Mouse (Mus musculus) thymus, adult 2 months (tissue): ENCODE measurements around the gene Rpl3. TPM values are rescaled to one million over a fixed set of nuclear protein-coding genes. Genes with fewer than 3 reads are reported as not detected.
A peak's percentile ranks its signal among the peaks of the same experiment; 100 is the strongest.

Source experiments
- DNase-seq: peaks from one replicate; pipeline ENCODE4 v3.0.0; 2021
- H3K27ac ChIP-seq: fragments of 200-500 bp; 2 replicates; pipeline ENCODE4 v1.5.1; 2012; ENCODE audit warnings: low read length, control low read depth; ENCODE audit not compliant: control insufficient read depth, insufficient read depth
- H3K27me3 ChIP-seq: fragments of 200-500 bp; 2 replicates; pipeline ENCODE4 v1.6.1; 2012; ENCODE audit warnings: mild to moderate bottlenecking, low read length, moderate library complexity, mixed read lengths; ENCODE audit not compliant: control insufficient read depth, insufficient read depth
- H3K36me3 ChIP-seq: fragments of 200-500 bp; 2 replicates; pipeline ENCODE4 v1.6.1; 2012; ENCODE audit warnings: mild to moderate bottlenecking, low read length, moderate library complexity; ENCODE audit not compliant: control insufficient read depth, insufficient read depth
- H3K4me1 ChIP-seq: fragments of 200-500 bp; replicated peaks from 2 replicates; pipeline ENCODE4 v1.6.1; 2012; ENCODE audit warnings: low read length; ENCODE audit not compliant: control insufficient read depth, insufficient read depth
- H3K4me3 ChIP-seq: fragments of 200-500 bp; 2 replicates; pipeline ENCODE4 v1.5.1; 2012; ENCODE audit warnings: mild to moderate bottlenecking, low read length, control low read depth, moderate library complexity; ENCODE audit not compliant: control insufficient read depth, insufficient read depth
- CTCF ChIP-seq: fragments of 200-500 bp; IDR thresholded peaks from 2 replicates; pipeline ENCODE4 v1.5.1; 2012; ENCODE audit warnings: mild to moderate bottlenecking, control low read depth, low read length, moderate library complexity, borderline replicate concordance; ENCODE audit not compliant: control insufficient read depth, poor library complexity, insufficient read depth; ENCODE audit errors: extremely low read depth
- POLR2A ChIP-seq: fragments of 200-500 bp; IDR thresholded peaks from 2 replicates; pipeline ENCODE4 v1.6.1; 2012; ENCODE audit warnings: mild to moderate bottlenecking, low read length, control low read depth, moderate library complexity; ENCODE audit not compliant: control insufficient read depth, poor library complexity, insufficient read depth; ENCODE audit errors: extremely low read depth
- whole genome bisulfite sequencing: fragments of 180-500 bp; shearing (Covaris S2); methylation state at CpG from one replicate; pipeline ENCODE4 v1.1.7; 2018; 5-methylcytosine and 5-hydroxymethylcytosine counted together
- polyA plus RNA-seq: library from polyadenylated mRNA; depleted of rRNA; stranded (reverse); fragments of >200 nt; gene quantifications from 2 replicates; pipeline ENCODE4 v1.2.3, GENCODE M21; 2012

Rpl3 gene
- polyA plus RNA-seq, 1 experiment = 627 TPM

DNA sequence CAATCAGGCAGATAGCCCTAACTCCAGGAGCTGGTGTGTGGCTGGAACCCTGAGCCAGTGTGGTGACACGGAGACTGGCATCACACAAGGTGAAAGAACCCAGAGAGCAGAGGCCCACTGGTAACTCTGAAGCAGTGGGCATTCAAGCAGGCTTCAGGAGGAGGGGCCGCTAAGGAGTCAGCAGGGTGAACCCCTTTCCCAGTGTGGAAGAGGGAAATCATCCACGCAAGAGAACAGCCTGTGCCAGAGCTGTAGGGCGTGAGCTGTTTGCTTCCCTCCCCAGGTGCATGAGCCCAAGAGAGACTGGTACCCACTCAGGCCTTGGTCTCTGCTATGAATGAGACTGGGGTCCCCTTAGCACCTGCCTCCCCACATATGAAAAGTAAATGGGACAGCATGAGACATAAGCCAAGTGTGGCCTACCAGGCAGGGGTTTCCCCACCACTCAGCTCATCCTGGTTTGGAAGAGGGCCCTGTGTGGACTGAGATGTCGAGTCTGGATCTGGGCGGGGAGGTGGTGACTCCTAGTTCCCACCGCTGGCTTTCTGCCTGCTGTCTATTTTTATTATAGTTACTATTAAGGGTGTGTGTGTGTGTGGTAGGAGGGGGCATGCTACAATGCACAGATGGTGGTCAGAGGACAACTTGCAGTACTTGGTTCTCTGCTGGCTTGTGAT, 19.0 kb downstream of the Rpl3 start:
- TF ChIP-seq CTCF = no peak
- DNase-seq = no peak
- H3K27ac ChIP-seq = no peak overlapping the region
- 91% methylated on average over 7 of the region's 7 CpGs for WGBS
- H3K4me3 ChIP-seq = no peak overlapping the region
- H3K36me3 ChIP-seq = peaks cover 11% of the 10 kb centered on the region
- H3K27me3 ChIP-seq = no peaks in the 10 kb centered on the region
- H3K4me1 ChIP-seq = no peaks in the 10 kb centered on the region

DNA sequence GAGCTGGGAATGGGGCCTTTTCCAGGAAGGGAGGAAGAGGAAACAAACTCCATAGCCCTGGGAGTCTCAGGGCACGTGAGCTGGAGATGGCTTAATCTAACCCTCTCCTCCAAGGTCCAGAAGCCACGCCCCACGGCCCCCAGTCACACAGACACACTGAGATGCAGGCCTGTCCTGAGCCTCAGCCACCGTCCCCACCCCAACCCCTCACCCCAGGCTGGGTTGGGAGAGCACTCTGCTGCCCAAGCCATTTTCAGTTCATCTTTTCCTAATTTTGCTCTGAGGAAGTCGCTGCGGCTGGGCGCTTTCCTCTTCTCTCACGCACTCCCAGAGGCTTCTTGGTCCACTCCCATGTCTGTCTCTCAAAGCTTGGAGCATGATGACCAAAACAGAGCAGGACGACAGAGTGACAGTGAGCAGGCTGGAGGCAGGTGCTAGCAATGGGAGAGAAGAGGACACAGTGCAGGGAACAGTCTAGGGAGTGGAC, 19.7 kb downstream of the Rpl3 start:
- WGBS = 17% methylated on average over 9 of the region's 9 CpGs
- no peak for TF ChIP-seq POLR2A
- no peak for TF ChIP-seq CTCF
- Histone ChIP-seq H3K27me3 (no peaks in the 10 kb centered on the region), H3K36me3 (peaks cover 5% of the 10 kb centered on the region), H3K27ac (no peak overlapping the region), H3K4me3 (no peak overlapping the region), H3K4me1 (no peaks in the 10 kb centered on the region)
- DNase-seq = no peak

GRCm38 (mm10) chr15:80070095-80070644, 21.5 kb downstream of the Rpl3 start:
- no peak for DNase-seq
- H3K27me3 ChIP-seq = no peaks in the 10 kb centered on the region
- no peak overlapping the region for H3K27ac ChIP-seq
- H3K4me3 ChIP-seq = no peak overlapping the region
- 92% methylated on average over 8 of the region's 8 CpGs for WGBS
- H3K36me3 ChIP-seq = no peaks in the 10 kb centered on the region
- TF ChIP-seq POLR2A = no peak
- peaks cover under 1% of the 10 kb centered on the region for H3K4me1 ChIP-seq

- TF ChIP-seq POLR2A = no peak
- TF ChIP-seq CTCF = no peak
- 71% methylated on average over 4 of the region's 4 CpGs for WGBS
- H3K4me3 ChIP-seq = no peak overlapping the region
- no peak overlapping the region for H3K27ac ChIP-seq
- DNase-seq = no peak
- no peaks in the 10 kb centered on the region for H3K36me3 ChIP-seq
- H3K27me3 ChIP-seq = no peaks in the 10 kb centered on the region
- H3K4me1 ChIP-seq = peaks cover 10% of the 10 kb centered on the region
Measured at GRCm38 (mm10) chr15:80069171-80069570, 22.5 kb downstream of the Rpl3 start.

GRCm38 (mm10) chr15:80066538-80066937, 25.1 kb downstream of the Rpl3 start:
- Histone ChIP-seq H3K27ac (no peak overlapping the region), H3K4me1 (peaks cover 21% of the 10 kb centered on the region), H3K27me3 (no peaks in the 10 kb centered on the region), H3K4me3 (no peak overlapping the region), H3K36me3 (no peaks in the 10 kb centered on the region)
- TF ChIP-seq POLR2A (no peak), CTCF (0 out of 2 replicates have a peak, but pooled peaks have one; percentile 24)
- DNase-seq = peak; percentile 50
- 87% methylated on average over 3 of the region's 3 CpGs for WGBS

GRCm38 (mm10) chr15:80065414-80065813, 26.3 kb downstream of the Rpl3 start:
- Histone ChIP-seq H3K4me1 (peaks cover 21% of the 10 kb centered on the region), H3K27me3 (no peaks in the 10 kb centered on the region), H3K27ac (no peak overlapping the region), H3K36me3 (no peaks in the 10 kb centered on the region), H3K4me3 (no peak overlapping the region)
- peak; percentile 49 for DNase-seq
- 58% methylated on average over 13 of the region's 13 CpGs for WGBS
- no peak for TF ChIP-seq CTCF
- TF ChIP-seq POLR2A = no peak
